Mouse (Mus musculus) adrenal gland (tissue): ENCODE data around the gene Vav2.

Source experiments
- intact Hi-C: fragments of 180-260 bp; cut with DNase I; formaldehyde crosslinking; loops from one replicate; pipeline ENCODE4 v1.15.1; 2025

The Vav2 gene

DNA sequence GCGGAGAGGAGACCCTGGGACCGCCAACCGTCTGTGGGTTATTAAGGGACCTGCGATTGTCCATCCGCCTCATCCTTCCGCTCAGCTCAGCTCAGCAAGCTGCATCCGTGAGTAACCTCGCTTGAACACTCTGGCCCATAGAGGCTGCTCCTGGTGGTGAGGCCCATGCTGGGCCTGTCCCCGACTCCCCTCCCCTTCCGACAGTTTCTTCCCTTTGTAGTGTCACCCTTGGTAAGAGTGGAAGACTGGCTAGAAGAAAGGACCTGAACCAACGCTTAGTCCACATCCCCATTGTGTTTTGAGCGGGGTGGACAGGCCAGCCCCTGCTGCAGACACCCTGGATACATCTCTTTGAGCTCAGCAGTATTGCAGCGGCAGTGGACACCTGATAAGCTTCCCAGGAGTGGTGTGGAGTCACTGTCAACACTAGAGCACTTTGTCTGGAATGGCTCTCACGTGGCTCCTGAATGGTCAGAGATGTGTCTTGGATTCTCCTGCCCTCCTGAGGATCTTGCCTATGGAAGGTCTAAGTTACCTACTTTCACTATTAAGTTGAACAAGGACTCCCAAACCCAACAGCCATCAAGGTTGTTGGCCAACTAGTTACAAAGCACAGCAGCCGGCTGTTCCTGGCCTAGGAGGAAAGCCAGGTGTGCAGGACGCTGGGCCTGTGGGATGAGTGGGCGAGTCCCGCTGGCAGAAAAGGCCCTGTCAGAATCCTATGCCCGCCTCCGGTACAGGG, 16.0 kb upstream of the Vav2 start:
- intact Hi-C loops: loop anchor here (5.0 kb wide), 1 partner anchor 34 kb away; no protein-coding TSS in a partner anchor

DNA sequence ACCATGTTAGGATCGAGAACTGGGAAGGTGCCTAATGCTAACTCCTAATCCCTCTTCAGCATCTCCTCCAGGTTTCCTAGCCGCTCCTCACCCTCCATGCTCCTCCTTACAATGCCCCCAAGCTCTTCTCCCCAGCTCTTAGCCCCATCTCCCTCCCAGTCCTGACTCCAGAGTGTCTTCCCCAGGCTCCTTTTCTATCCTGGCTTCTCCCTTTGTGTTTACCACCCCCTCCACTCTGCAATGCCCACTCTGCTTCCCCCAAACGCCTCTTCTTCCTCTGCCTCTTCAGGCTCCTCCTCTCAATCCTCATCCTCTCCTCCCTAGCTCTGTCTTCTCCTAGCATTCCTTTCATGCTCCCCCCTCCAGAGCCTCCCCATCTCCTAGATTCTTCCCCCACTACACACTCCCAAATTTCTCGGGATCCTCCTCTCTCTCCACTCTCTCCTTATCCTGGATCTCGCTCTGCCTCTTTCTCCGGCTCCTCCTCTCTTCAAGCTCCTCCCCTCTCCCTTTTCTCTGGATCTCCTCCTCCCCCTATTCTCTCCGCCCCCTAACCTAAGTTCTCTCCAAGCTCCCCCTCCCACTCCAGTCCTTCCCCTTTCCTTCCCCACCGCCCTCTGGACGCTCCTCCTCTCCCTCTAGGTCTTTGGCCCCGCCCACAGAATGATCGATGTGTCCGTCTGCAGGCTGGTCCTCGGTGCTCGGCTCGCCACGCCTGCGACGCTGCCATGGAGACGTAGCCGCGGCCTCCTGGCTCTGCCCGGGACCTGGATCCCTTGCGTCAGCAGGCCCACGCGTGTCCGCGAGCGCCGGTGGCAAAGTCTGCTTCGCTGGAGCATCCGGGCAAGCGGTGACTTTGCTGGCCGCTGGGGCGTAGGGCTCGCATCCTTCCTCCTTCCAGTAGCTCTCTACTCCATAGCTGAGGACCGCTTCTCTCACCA, 15.2 kb upstream of the Vav2 start, which contains the start of gene Brd3os:
Gene Brd3os (plus strand): TSS at position 558 of the 941 bp plus-strand sequence.
- intact Hi-C loops: loop anchor here (5.0 kb wide), 1 partner anchor 35 kb away; no protein-coding TSS in a partner anchor

GRCm38 (mm10) chr2:27438281-27438680, 11.4 kb upstream of the Vav2 start:
- intact Hi-C loops: no loop called here

DNA sequence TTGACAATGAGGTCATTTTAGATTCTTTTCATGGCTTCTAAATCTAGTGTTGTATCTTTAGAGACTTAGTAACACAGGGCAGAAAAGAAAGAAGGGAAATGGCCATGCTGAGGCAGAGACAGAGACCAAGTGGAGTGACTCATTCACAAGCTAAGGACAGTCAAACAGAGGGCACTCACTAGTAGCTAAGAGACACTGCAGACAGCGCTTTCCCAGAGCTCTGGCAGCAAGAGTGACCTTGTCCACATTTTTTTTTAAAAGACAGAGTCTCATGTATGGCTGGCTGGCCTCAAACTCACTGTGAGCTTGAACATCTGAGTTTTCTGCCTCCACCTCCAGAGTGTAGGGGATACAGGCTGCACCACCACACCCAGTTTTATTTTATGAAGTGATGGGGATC, 11.0 kb upstream of the Vav2 start:
- intact Hi-C loops: no loop called here

DNA sequence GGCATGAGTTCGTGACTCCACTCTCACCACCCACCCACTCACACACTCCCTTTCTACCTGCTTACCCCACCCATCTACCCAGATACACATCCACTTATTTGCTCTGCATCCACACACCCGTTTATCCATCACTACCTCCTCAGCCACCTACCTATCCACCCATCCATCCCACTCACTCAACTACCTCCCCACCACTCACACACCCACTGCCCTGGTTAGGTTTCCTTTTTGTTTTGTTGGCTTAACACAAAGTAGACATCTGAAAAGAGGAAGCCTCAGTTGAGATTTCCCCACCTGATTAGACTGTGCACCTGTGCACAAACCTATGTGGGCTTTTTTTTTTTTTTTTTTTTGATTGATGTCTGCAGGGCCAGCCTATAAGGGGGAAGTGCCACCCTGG, 5.8 kb upstream of the Vav2 start:
- intact Hi-C loops: no loop called here

GRCm38 (mm10) chr2:27430621-27431020, 3.8 kb upstream of the Vav2 start:
- intact Hi-C loops: no loop called here

DNA sequence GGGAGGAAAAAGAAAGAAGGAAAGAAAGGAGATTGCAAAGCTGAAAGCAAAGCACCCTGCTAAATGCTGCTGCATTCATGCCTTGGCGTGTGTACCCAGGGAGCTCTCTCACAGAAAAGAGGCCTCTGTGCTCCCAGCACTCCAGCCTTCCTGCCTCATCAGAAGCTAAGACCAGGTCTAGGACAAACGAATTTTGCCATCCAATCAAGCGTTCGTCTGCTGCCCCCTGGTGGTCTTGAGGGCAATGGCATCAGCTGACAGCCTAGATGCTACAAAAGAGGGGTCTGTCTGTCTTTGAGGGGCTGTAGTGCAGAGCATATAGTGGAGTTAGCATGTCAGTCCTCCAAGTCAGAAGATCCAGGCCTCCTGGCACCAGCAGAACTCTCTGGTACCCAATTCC, 1.2 kb upstream of the Vav2 start:
- intact Hi-C loops: loop anchor here (2.0 kb wide), 2 partner anchors 139 to 147 kb away; no protein-coding TSS in a partner anchor

DNA sequence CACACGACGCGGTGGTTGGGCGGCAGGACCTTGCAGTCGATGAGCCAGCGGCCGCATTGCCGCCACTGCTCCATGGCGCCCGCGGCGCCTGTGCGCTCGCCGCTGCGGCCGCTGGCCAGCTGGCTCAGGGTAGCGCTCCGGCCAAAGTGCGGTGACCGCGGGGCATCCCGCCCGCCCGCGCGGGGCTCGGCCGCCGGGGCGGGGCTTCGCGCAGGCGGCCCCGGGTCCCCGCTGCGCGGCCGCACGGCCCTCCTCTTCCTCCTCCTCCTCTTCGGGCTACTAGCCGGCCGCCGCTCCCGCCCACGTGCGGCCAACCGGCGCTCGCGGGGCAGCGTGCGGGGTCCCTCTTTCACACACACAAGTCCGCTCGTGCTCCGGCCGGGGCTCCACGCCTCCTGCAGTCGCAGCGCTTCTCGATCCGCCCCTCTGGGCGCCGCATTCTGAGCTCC, 403 bp downstream of the Vav2 start:
- intact Hi-C loops: no loop called here

DNA sequence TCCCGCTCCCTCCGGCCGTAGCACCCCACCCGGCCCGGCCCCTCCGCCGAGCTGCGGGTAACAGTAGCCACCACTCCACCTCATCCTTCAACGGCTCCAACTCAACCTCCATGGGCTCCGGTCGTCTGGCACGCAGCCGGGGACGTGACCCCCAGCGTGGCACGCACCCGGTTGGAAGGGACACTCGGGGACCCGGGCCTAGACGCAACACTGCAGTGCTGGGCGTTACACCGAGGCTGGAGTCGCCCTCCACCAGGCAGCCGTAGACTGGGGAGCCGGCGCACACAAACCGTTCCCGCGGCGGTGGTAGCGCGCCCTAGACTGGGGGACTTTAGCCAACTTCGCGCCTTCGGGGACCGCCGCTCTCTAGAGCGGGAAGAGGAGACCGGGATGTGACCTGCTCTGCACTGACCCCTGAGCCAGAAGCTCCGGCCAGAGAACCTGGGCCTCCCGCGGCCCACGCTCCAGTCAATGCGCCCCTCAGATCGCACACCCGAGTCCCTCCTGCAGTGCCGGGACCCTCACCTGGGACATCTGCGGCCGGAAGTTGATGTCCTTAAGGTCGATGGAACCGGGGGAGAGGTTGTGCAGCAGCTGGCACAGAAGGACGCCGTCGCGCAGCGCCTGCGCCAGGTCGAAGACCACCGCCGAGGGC, 955 bp downstream of the Vav2 start:
- intact Hi-C loops: no loop called here

GRCm38 (mm10) chr2:27425161-27425611, 1.6 kb downstream of the Vav2 start:
- intact Hi-C loops: no loop called here

- intact Hi-C loops: loop anchor here (5.0 kb wide), 1 partner anchor 81 kb away; no protein-coding TSS in a partner anchor
These were observed 3.2 kb downstream of the Vav2 start for GRCm38 (mm10) chr2:27423596-27423995.

DNA sequence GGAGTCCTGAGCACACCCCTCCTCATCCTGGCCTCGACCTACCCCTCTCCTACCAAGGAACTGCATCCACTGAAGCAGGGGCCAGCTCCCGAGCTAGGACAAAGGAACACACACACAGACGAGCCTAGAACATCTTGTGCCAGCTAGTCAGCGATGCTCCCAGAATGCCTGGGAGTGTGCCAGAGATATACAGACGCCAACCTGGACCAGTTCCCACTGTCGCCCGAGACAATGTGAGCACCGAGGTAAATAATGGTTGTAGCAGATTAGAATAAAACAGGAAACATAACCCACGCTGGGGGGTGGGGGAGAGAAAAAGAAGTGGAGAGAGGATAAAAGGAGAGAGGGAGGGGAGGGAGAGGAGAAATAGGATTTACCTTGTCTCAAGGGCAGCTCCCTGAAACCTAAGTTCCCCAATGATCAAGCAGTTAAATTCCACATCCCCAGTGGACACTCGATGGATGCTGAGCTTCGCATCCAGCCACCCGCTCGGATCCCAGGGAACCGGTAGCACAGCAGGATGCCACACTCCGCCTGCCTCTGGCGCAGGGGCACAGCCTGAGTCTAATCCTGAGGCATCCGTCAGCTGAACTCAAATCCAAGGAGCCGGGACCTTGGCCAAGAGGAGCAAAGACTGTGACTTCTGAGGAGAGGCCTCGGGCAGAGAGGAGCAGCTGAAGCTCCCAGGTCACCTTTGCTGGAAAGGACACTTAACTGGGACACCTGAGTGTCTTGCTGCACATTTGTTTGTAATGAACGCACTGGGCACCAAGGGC, 5.4 kb downstream of the Vav2 start:
- intact Hi-C loops: loop anchor here (5.0 kb wide), 1 partner anchor 79 kb away; no protein-coding TSS in a partner anchor

- intact Hi-C loops: no loop called here
These were observed 8.2 kb downstream of the Vav2 start for GRCm38 (mm10) chr2:27418577-27419070.

GRCm38 (mm10) chr2:27417648-27418153, 9.1 kb downstream of the Vav2 start:
- intact Hi-C loops: no loop called here

GRCm38 (mm10) chr2:27416425-27416824, 10.4 kb downstream of the Vav2 start:
- intact Hi-C loops: no loop called here

- intact Hi-C loops: no loop called here
These were observed 11.6 kb downstream of the Vav2 start for GRCm38 (mm10) chr2:27415060-27415783.

- intact Hi-C loops: no loop called here
These were observed 12.7 kb downstream of the Vav2 start for GRCm38 (mm10) chr2:27413936-27414657.

DNA sequence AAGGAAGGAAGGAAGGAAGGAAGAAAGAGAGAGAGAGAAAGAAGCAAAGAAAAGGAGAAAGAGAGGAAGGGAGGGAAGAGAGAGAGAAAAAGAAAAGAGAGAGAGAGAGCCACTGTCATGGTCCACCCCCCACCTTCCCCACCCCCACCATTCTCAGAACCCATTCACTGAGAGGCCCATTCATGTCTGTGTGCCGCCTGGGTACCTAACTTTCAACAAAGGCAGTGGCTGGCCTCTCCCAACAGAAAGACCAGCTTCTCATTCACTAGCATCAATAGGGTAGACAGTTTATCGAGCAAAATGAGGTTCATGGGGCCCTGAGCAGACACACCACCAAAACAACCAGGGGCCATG, 13.3 kb downstream of the Vav2 start:
- intact Hi-C loops: no loop called here
